Mouse (Mus musculus): Measurements from ENCODE around the gene Jun. TPM values are rescaled to one million over a fixed set of nuclear protein-coding genes. Genes with fewer than 3 reads are reported as not detected.

Gene Jun
- polyA plus RNA-seq, 1 experiment from 2014 or later, result 20.7 TPM

DNA sequence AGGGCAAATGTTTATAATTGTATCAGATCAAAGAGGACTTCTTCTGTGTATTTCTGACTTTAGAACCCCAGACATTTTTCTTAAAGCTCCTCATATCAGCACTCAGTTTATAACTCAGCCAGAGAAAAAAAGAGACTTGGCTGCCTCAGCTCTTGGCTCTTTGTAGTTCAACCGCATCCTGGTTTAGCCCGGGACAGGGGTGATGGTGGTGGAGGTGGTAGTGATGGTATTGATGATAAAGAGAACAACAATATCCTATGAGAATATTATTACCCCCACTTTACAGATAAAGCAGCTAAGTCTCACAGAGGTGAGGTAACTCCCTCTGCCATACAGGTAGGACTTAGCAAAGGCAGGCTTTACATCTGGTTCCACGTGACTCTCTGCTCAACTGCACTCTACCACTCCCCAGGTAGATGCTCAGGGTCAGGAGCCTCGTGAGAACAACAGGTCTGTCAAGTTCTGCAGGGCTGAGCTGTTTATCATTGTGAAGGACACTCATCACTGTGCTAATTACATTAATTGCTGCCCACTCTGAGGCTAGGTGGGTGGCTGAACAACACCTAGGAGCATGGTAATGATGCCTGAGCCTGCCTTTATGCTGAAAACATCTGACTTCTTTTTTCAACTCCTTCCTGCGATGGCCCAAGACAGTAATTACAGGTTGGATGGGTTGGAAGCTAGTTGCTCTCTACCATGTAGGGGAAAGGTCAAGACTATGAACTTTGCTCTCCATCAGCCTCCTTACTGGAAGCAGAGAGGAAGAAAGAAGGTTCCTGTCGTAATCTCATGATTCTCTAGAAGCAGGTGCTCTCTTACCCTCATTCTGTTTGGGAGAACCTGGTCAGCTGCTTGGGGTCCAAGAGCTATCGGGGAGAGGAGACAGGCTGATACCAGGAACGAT lies 16.3 kb upstream of the Jun start:
- WGBS, result 74% methylated on average over 8 of the region's 8 CpGs
- H3K27ac ChIP-seq (ENCODE audit: low read depth, low read length), result no peak overlapping the region
- no peak overlapping the region for H3K4me3 ChIP-seq (ENCODE audit: low read depth, low read length)
- H3K4me2 ChIP-seq, result no peak overlapping the region
- ATAC-seq (replicated peaks; ENCODE audit: low FRiP score) (no peak), DNase-seq (ENCODE audit: low spot score) (no peak)
- no peak overlapping the region for H3K9ac ChIP-seq (ENCODE audit: low read depth, low read length)
- no peaks in the 10 kb centered on the region for H3K36me3 ChIP-seq (ENCODE audit: control insufficient read depth, insufficient read depth, low read length)
- no peaks in the 10 kb centered on the region for H3K9me3 ChIP-seq (ENCODE audit: control insufficient read depth, low read length)
- H3K4me1 ChIP-seq (replicated peaks; ENCODE audit: control insufficient read depth, insufficient read depth, low read length), result no peaks in the 10 kb centered on the region
- no peaks in the 10 kb centered on the region for H3K27me3 ChIP-seq (replicated peaks; ENCODE audit: control insufficient read depth, insufficient read depth, low read length)

- WGBS, result 73% methylated on average over 2 of the region's 2 CpGs
- Histone ChIP-seq H3K36me3 (ENCODE audit: control insufficient read depth, insufficient read depth, low read length) (no peaks in the 10 kb centered on the region), H3K27me3 (replicated peaks; ENCODE audit: control insufficient read depth, insufficient read depth, low read length) (no peaks in the 10 kb centered on the region), H3K4me1 (replicated peaks; ENCODE audit: control insufficient read depth, insufficient read depth, low read length) (no peaks in the 10 kb centered on the region), H3K9ac (ENCODE audit: low read depth, low read length) (no peak overlapping the region), H3K4me2 (no peak overlapping the region), H3K9me3 (ENCODE audit: control insufficient read depth, low read length) (no peaks in the 10 kb centered on the region), H3K4me3 (ENCODE audit: low read depth, low read length) (no peak overlapping the region), H3K27ac (ENCODE audit: low read depth, low read length) (no peak overlapping the region)
- ATAC-seq (replicated peaks; ENCODE audit: low FRiP score), result no peak
- DNase-seq (ENCODE audit: low spot score), result no peak
Observed at GRCm38 (mm10) chr4:95063609-95064210, 11.7 kb upstream of the Jun start.

- H3K4me3 ChIP-seq (ENCODE audit: low read depth, low read length), result no peak overlapping the region
- H3K27ac ChIP-seq (ENCODE audit: low read depth, low read length), result no peak overlapping the region
- no peak overlapping the region for H3K4me2 ChIP-seq
- H3K9ac ChIP-seq (ENCODE audit: low read depth, low read length), result no peak overlapping the region
- WGBS, result 69% methylated on average over 9 of the region's 9 CpGs
- H3K36me3 ChIP-seq (ENCODE audit: control insufficient read depth, insufficient read depth, low read length), result no peaks in the 10 kb centered on the region
- ATAC-seq (replicated peaks; ENCODE audit: low FRiP score) (no peak), DNase-seq (ENCODE audit: low spot score) (no peak)
- H3K4me1 ChIP-seq (replicated peaks; ENCODE audit: control insufficient read depth, insufficient read depth, low read length), result no peaks in the 10 kb centered on the region
- no peaks in the 10 kb centered on the region for H3K9me3 ChIP-seq (ENCODE audit: control insufficient read depth, low read length)
- H3K27me3 ChIP-seq (replicated peaks; ENCODE audit: control insufficient read depth, insufficient read depth, low read length), result no peaks in the 10 kb centered on the region
Observed at GRCm38 (mm10) chr4:95062873-95063272, 10.9 kb upstream of the Jun start.

DNA sequence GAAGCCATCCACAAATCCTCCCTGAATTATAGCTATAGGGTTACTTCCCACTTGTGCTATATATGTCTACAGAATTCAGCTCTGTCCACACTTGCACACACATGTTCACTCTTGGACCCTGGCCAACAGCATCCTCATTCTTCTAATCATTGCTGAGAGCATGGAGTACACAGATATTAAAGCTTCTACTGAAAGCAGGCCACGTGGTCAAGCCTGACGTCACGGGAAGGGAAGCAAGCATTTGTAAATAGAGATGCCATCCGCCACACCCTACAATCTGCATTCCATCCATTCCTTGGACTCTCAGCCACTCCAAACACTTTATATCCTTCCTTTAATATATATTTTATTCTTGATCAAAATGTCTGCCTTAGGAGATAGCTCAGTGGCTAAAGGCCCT lies 5.2 kb upstream of the Jun start:
- H3K36me3 ChIP-seq (ENCODE audit: control insufficient read depth, insufficient read depth, low read length), result no peaks in the 10 kb centered on the region
- no peaks in the 10 kb centered on the region for H3K27me3 ChIP-seq (replicated peaks; ENCODE audit: control insufficient read depth, insufficient read depth, low read length)
- no peak for DNase-seq (ENCODE audit: low spot score)
- 82% methylated on average over 4 of the region's 4 CpGs for WGBS
- no peak overlapping the region for H3K4me3 ChIP-seq (ENCODE audit: low read depth, low read length)
- no peak overlapping the region for H3K27ac ChIP-seq (ENCODE audit: low read depth, low read length)
- H3K9ac ChIP-seq (ENCODE audit: low read depth, low read length), result no peak overlapping the region
- ATAC-seq (replicated peaks; ENCODE audit: low FRiP score), result no peak
- H3K9me3 ChIP-seq (ENCODE audit: control insufficient read depth, low read length), result no peaks in the 10 kb centered on the region
- peaks cover 4% of the 10 kb centered on the region for H3K4me1 ChIP-seq (replicated peaks; ENCODE audit: control insufficient read depth, insufficient read depth, low read length)
- no peak overlapping the region for H3K4me2 ChIP-seq

- H3K4me2 ChIP-seq, result no peak overlapping the region
- WGBS, result 49% methylated on average over 1 of the region's 1 CpGs
- DNase-seq (ENCODE audit: low spot score), result no peak
- H3K9ac ChIP-seq (ENCODE audit: low read depth, low read length), result no peak overlapping the region
- H3K27ac ChIP-seq (ENCODE audit: low read depth, low read length), result no peak overlapping the region
- peaks cover 4% of the 10 kb centered on the region for H3K4me1 ChIP-seq (replicated peaks; ENCODE audit: control insufficient read depth, insufficient read depth, low read length)
- ATAC-seq (replicated peaks; ENCODE audit: low FRiP score), result no peak
- no peak overlapping the region for H3K4me3 ChIP-seq (ENCODE audit: low read depth, low read length)
- no peaks in the 10 kb centered on the region for H3K36me3 ChIP-seq (ENCODE audit: control insufficient read depth, insufficient read depth, low read length)
- H3K9me3 ChIP-seq (ENCODE audit: control insufficient read depth, low read length), result no peaks in the 10 kb centered on the region
- peaks cover 2% of the 10 kb centered on the region; the same call in 1 of the 2 replicates for H3K27me3 ChIP-seq (replicated peaks; ENCODE audit: control insufficient read depth, insufficient read depth, low read length)
Observed at GRCm38 (mm10) chr4:95055276-95055675, 3.3 kb upstream of the Jun start.

GRCm38 (mm10) chr4:95054336-95054735 lies 2.3 kb upstream of the Jun start:
- peaks cover 2% of the 10 kb centered on the region; the same call in 1 of the 2 replicates for H3K27me3 ChIP-seq (replicated peaks; ENCODE audit: control insufficient read depth, insufficient read depth, low read length)
- H3K4me1 ChIP-seq (replicated peaks; ENCODE audit: control insufficient read depth, insufficient read depth, low read length), result peaks cover 4% of the 10 kb centered on the region
- no peaks in the 10 kb centered on the region for H3K36me3 ChIP-seq (ENCODE audit: control insufficient read depth, insufficient read depth, low read length)
- no peak overlapping the region for H3K9ac ChIP-seq (ENCODE audit: low read depth, low read length)
- ATAC-seq (replicated peaks; ENCODE audit: low FRiP score) (no peak), DNase-seq (ENCODE audit: low spot score) (no peak)
- H3K4me3 ChIP-seq (ENCODE audit: low read depth, low read length), result no peak overlapping the region
- H3K4me2 ChIP-seq, result no peak overlapping the region
- H3K27ac ChIP-seq (ENCODE audit: low read depth, low read length), result no peak overlapping the region
- WGBS, result 34% methylated on average over 4 of the region's 4 CpGs
- H3K9me3 ChIP-seq (ENCODE audit: control insufficient read depth, low read length), result no peaks in the 10 kb centered on the region

GRCm38 (mm10) chr4:95053791-95054117 lies 1.7 kb upstream of the Jun start:
- peaks cover 2% of the 10 kb centered on the region; the same call in 1 of the 2 replicates for H3K27me3 ChIP-seq (replicated peaks; ENCODE audit: control insufficient read depth, insufficient read depth, low read length)
- no peak for ATAC-seq (replicated peaks; ENCODE audit: low FRiP score)
- WGBS, result 2% methylated on average over 6 of the region's 6 CpGs
- H3K4me2 ChIP-seq, result peak overlapping the region; percentile 97
- no peak for DNase-seq (ENCODE audit: low spot score)
- peak overlapping the region; percentile 64 for H3K4me3 ChIP-seq (ENCODE audit: low read depth, low read length)
- H3K4me1 ChIP-seq (replicated peaks; ENCODE audit: control insufficient read depth, insufficient read depth, low read length), result peaks cover 4% of the 10 kb centered on the region
- no peaks in the 10 kb centered on the region for H3K36me3 ChIP-seq (ENCODE audit: control insufficient read depth, insufficient read depth, low read length)
- peak overlapping the region; percentile 35; the same call in 1 of the 2 replicates for H3K9ac ChIP-seq (ENCODE audit: low read depth, low read length)
- no peak overlapping the region for H3K27ac ChIP-seq (ENCODE audit: low read depth, low read length)
- H3K9me3 ChIP-seq (ENCODE audit: control insufficient read depth, low read length), result no peaks in the 10 kb centered on the region

GRCm38 (mm10) chr4:95053041-95053790 lies 1.2 kb upstream of the Jun start:
- Histone ChIP-seq H3K36me3 (ENCODE audit: control insufficient read depth, insufficient read depth, low read length) (no peaks in the 10 kb centered on the region), H3K27ac (ENCODE audit: low read depth, low read length) (peak overlapping the region; percentile 71), H3K9me3 (ENCODE audit: control insufficient read depth, low read length) (no peaks in the 10 kb centered on the region), H3K4me1 (replicated peaks; ENCODE audit: control insufficient read depth, insufficient read depth, low read length) (peaks cover 4% of the 10 kb centered on the region), H3K4me3 (ENCODE audit: low read depth, low read length) (peak overlapping the region; percentile 64), H3K27me3 (replicated peaks; ENCODE audit: control insufficient read depth, insufficient read depth, low read length) (peaks cover 2% of the 10 kb centered on the region; the same call in 1 of the 2 replicates), H3K9ac (ENCODE audit: low read depth, low read length) (peak overlapping the region; percentile 79), H3K4me2 (peak overlapping the region; percentile 97)
- DNase-seq (ENCODE audit: low spot score) (peak; percentile 82), ATAC-seq (replicated peaks; ENCODE audit: low FRiP score) (peak; percentile 50)
- WGBS, result under 1% methylated on average over 29 of the region's 29 CpGs

Data from liver, embryonic 11.5 days (tissue).